Mouse (Mus musculus) midbrain, embryonic 11.5 days (tissue): Measurements from ENCODE around the gene Atl2. TPM values are rescaled to one million over a fixed set of nuclear protein-coding genes. Genes with fewer than 3 reads are reported as not detected.

Source experiments
- ATAC-seq: fragments of 200-750 bp; cut with Nextera tagmentation; 2 replicates; pipeline ENCODE4 v1.8.0; 2017; ENCODE audit warnings: moderate TSS enrichment, moderate library complexity; ENCODE audit not compliant: low FRiP score
- DNase-seq: peaks from one replicate; pipeline ENCODE4 v3.0.0; 2015; ENCODE audit warnings: low spot score; ENCODE audit errors: missing footprints
- H3K27ac ChIP-seq: fragments of 300-500 bp; sonication (generic); 2 replicates; pipeline ENCODE4 v1.5.1; 2014; ENCODE audit warnings: low read depth, low read length
- H3K27me3 ChIP-seq: fragments of 300-500 bp; sonication (generic); 2 replicates; pipeline ENCODE4 v1.6.1; 2014; ENCODE audit warnings: mild to moderate bottlenecking, low read length, moderate library complexity, mixed read lengths; ENCODE audit not compliant: control insufficient read depth, insufficient read depth
- H3K36me3 ChIP-seq: fragments of 300-500 bp; sonication (generic); 2 replicates; pipeline ENCODE4 v1.6.1; 2014; ENCODE audit warnings: mild to moderate bottlenecking, low read length, moderate library complexity, mixed read lengths; ENCODE audit not compliant: control insufficient read depth, insufficient read depth
- H3K4me1 ChIP-seq: fragments of 300-500 bp; sonication (generic); 2 replicates; pipeline ENCODE4 v1.6.1; 2014; ENCODE audit warnings: low read length; ENCODE audit not compliant: control insufficient read depth, insufficient read depth
- H3K4me2 ChIP-seq: fragments of 300-500 bp; sonication (generic); 2 replicates; pipeline ENCODE4 v1.6.1; 2014; ENCODE audit warnings: mild to moderate bottlenecking, moderate library complexity
- H3K4me3 ChIP-seq: fragments of 300-500 bp; sonication (generic); 2 replicates; pipeline ENCODE4 v1.5.1; 2014; ENCODE audit warnings: low read depth, low read length
- H3K9ac ChIP-seq: fragments of 300-500 bp; sonication (generic); 2 replicates; pipeline ENCODE4 v1.6.1; 2014; ENCODE audit warnings: low read length
- H3K9me3 ChIP-seq: fragments of 300-500 bp; sonication (generic); 2 replicates; pipeline ENCODE4 v1.6.1; 2016; ENCODE audit warnings: low read length; ENCODE audit not compliant: control insufficient read depth
- WGBS: fragments of 180-500 bp; shearing (Covaris S2); extraction: QIAGEN DNeasy Blood & Tissue Kit; methylation state at CpG from one replicate; pipeline ENCODE4 v1.1.7; 2014; 5-methylcytosine and 5-hydroxymethylcytosine counted together
- polyA plus RNA-seq: library from polyadenylated mRNA; unstranded; fragments of >200 nt; fragmentation: Nextera tagmentation; extraction: Ambion mirVana; gene quantifications from 2 replicates; pipeline ENCODE4 v1.2.1, GENCODE M21; 2014

The Atl2 gene
- polyA plus RNA-seq, 1 experiment from 2014 or later, result 40.9 TPM

GRCm38 (mm10) chr17:79883198-79883597, 12.7 kb downstream of the Atl2 start:
- 83% methylated on average over 4 of the region's 4 CpGs for WGBS
- no peak for ATAC-seq

GRCm38 (mm10) chr17:79865027-79865426, 30.9 kb downstream of the Atl2 start:
- Histone ChIP-seq H3K4me1 (no peaks in the 10 kb centered on the region), H3K4me2 (no peak overlapping the region), H3K9ac (no peak overlapping the region), H3K36me3 (peaks cover 15% of the 10 kb centered on the region; the same call in 1 of the 2 replicates), H3K27me3 (no peaks in the 10 kb centered on the region), H3K4me3 (no peak overlapping the region), H3K9me3 (no peaks in the 10 kb centered on the region), H3K27ac (no peak overlapping the region)
- ATAC-seq (no peak), DNase-seq (no peak)
- WGBS, result 88% methylated on average over 5 of the region's 5 CpGs

More at GRCm38 (mm10) chr17:79883198-79883597, 12.7 kb downstream of the Atl2 start:
- Histone ChIP-seq H3K27ac (no peak overlapping the region), H3K27me3 (no peaks in the 10 kb centered on the region), H3K9ac (no peak overlapping the region), H3K36me3 (no peaks in the 10 kb centered on the region), H3K4me2 (no peak overlapping the region), H3K4me1 (no peaks in the 10 kb centered on the region), H3K4me3 (no peak overlapping the region), H3K9me3 (no peaks in the 10 kb centered on the region)
- DNase-seq, result no peak

GRCm38 (mm10) chr17:79864503-79864902, 31.4 kb downstream of the Atl2 start:
- no peak overlapping the region for H3K9ac ChIP-seq
- peaks cover 15% of the 10 kb centered on the region; the same call in 1 of the 2 replicates for H3K36me3 ChIP-seq
- H3K4me2 ChIP-seq, result no peak overlapping the region
- no peak for DNase-seq
- H3K27me3 ChIP-seq, result no peaks in the 10 kb centered on the region
- H3K27ac ChIP-seq, result no peak overlapping the region
- ATAC-seq, result no peak
- H3K9me3 ChIP-seq, result no peaks in the 10 kb centered on the region
- WGBS, result 70% methylated on average over 8 of the region's 8 CpGs
- H3K4me3 ChIP-seq, result no peak overlapping the region
- no peaks in the 10 kb centered on the region for H3K4me1 ChIP-seq

- Histone ChIP-seq H3K36me3 (peaks cover 15% of the 10 kb centered on the region; the same call in 1 of the 2 replicates), H3K4me1 (no peaks in the 10 kb centered on the region), H3K4me3 (no peak overlapping the region), H3K27ac (no peak overlapping the region), H3K4me2 (no peak overlapping the region), H3K27me3 (no peaks in the 10 kb centered on the region), H3K9ac (no peak overlapping the region), H3K9me3 (no peaks in the 10 kb centered on the region)
- 86% methylated on average over 1 of the region's 1 CpGs for WGBS
- ATAC-seq (no peak), DNase-seq (no peak)
Measured at GRCm38 (mm10) chr17:79862038-79862437, 33.9 kb downstream of the Atl2 start.

GRCm38 (mm10) chr17:79855533-79855932, 40.4 kb downstream of the Atl2 start:
- Histone ChIP-seq H3K9me3 (no peaks in the 10 kb centered on the region), H3K27ac (no peak overlapping the region), H3K4me2 (no peak overlapping the region), H3K9ac (no peak overlapping the region), H3K4me3 (no peak overlapping the region), H3K36me3 (peaks cover 9% of the 10 kb centered on the region; the same call in 1 of the 2 replicates), H3K27me3 (no peaks in the 10 kb centered on the region), H3K4me1 (no peaks in the 10 kb centered on the region)
- DNase-seq (no peak), ATAC-seq (no peak)
- 89% methylated on average over 8 of the region's 8 CpGs for WGBS

- Histone ChIP-seq H3K4me2 (no peak overlapping the region), H3K27me3 (no peaks in the 10 kb centered on the region), H3K27ac (no peak overlapping the region), H3K4me1 (no peaks in the 10 kb centered on the region), H3K9me3 (no peaks in the 10 kb centered on the region), H3K9ac (no peak overlapping the region), H3K36me3 (0 out of 2 replicates have a peak, but pooled peaks cover 6% of the 10 kb centered on the region), H3K4me3 (no peak overlapping the region)
- WGBS, result 94% methylated on average over 5 of the region's 5 CpGs
- DNase-seq (peak; percentile 56), ATAC-seq (no peak)
Measured at GRCm38 (mm10) chr17:79848385-79848784, 47.5 kb downstream of the Atl2 start.

- no peak overlapping the region for H3K4me2 ChIP-seq
- no peak overlapping the region for H3K9ac ChIP-seq
Measured at GRCm38 (mm10) chr17:79846182-79846581, 49.7 kb downstream of the Atl2 start.

GRCm38 (mm10) chr17:79845695-79846094, 50.2 kb downstream of the Atl2 start:
- Histone ChIP-seq H3K4me2 (no peak overlapping the region), H3K4me1 (no peaks in the 10 kb centered on the region), H3K9ac (no peak overlapping the region), H3K9me3 (no peaks in the 10 kb centered on the region), H3K36me3 (no peaks in the 10 kb centered on the region), H3K27me3 (no peaks in the 10 kb centered on the region), H3K27ac (no peak overlapping the region), H3K4me3 (no peak overlapping the region)
- no peak for ATAC-seq
- peak; percentile 79 for DNase-seq
- 86% methylated on average over 2 of the region's 2 CpGs for WGBS

More at GRCm38 (mm10) chr17:79846182-79846581, 49.7 kb downstream of the Atl2 start:
- DNase-seq (peak; percentile 56), ATAC-seq (no peak)
- H3K9me3 ChIP-seq, result no peaks in the 10 kb centered on the region
- WGBS, result 85% methylated on average over 2 of the region's 2 CpGs
- no peaks in the 10 kb centered on the region for H3K36me3 ChIP-seq
- H3K27me3 ChIP-seq, result no peaks in the 10 kb centered on the region
- H3K4me1 ChIP-seq, result no peaks in the 10 kb centered on the region
- no peak overlapping the region for H3K4me3 ChIP-seq
- no peak overlapping the region for H3K27ac ChIP-seq

GRCm38 (mm10) chr17:79840254-79841238, 55.4 kb downstream of the Atl2 start:
- DNase-seq (peak; percentile 95), ATAC-seq (peak; percentile 75)
- Histone ChIP-seq H3K27me3 (no peaks in the 10 kb centered on the region), H3K36me3 (no peaks in the 10 kb centered on the region), H3K9me3 (no peaks in the 10 kb centered on the region), H3K4me2 (no peak overlapping the region), H3K4me3 (no peak overlapping the region), H3K9ac (no peak overlapping the region), H3K4me1 (no peaks in the 10 kb centered on the region), H3K27ac (no peak overlapping the region)
- 45% methylated on average over 7 of the region's 7 CpGs for WGBS
